24 mouse cellular contexts compared by ENCODE assay signal in the genomic region with DNA sequence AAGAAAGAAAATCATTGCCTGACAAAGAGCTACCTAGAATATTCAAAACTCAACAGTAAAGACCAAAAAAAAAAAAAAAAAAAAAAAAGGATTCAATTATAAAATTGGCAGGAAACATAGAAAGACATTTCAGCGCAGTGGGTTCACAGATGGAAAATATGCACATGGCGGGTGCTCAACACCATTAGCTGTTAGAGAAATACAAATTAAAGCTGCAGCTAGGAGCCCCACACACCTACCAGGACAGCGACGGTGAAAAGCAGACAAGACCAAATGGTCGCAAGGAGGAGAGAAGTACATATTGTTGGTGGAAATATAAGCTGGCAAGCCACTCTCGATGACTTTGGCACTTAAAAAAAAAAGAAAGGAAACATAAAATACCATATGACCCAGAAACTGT.
DNase-seq lines count a peak whose midpoint lies in the region; ATAC-seq lines count a peak whose summit lies in the region.
"Had no signal": no experiment of that assay in that cellular context is flagged by ENCODE, and none has a peak within 500 bp of the region (broad histone marks: within the 10 kb centered on the region; RNA-seq: fewer than 3 reads in every experiment).

No protein-coding gene starts in this region.

- no peak overlapping the region for H3K27ac ChIP-seq in forebrain, embryonic 14.5 days (ENCODE audit: low read depth, low read length)
- H3K27ac ChIP-seq in forebrain, embryonic 10.5 days: no peak overlapping the region
- H3K27ac ChIP-seq: embryonic facial prominence, embryonic 12.5 days; heart, embryonic 15.5 days; kidney, embryonic 15.5 days; liver, embryonic 15.5 days; lung, embryonic 15.5 days; midbrain, embryonic 10.5 days; midbrain, embryonic 15.5 days; neural tube, embryonic 15.5 days; stomach, embryonic 15.5 days had no signal

- H3K27me3 ChIP-seq in forebrain, embryonic 14.5 days (replicated peaks; ENCODE audit: control insufficient read depth, insufficient read depth, low read length): no peaks in the 10 kb centered on the region
- H3K27me3 ChIP-seq in forebrain, embryonic 10.5 days (ENCODE audit: poor library complexity, severe bottlenecking): no peaks in the 10 kb centered on the region
- H3K27me3 ChIP-seq: embryonic facial prominence, embryonic 12.5 days; heart, embryonic 15.5 days; kidney, embryonic 15.5 days; liver, embryonic 15.5 days; lung, embryonic 15.5 days; midbrain, embryonic 15.5 days; neural tube, embryonic 15.5 days; stomach, embryonic 15.5 days had no signal

- H3K4me1 ChIP-seq in forebrain, embryonic 14.5 days (ENCODE audit: control insufficient read depth, insufficient read depth, low read length): no peaks in the 10 kb centered on the region
- H3K4me1 ChIP-seq in forebrain, embryonic 10.5 days: no peaks in the 10 kb centered on the region; the same call in 1 of the 2 replicates
- H3K4me1 ChIP-seq: liver, embryonic 15.5 days; midbrain, embryonic 10.5 days; midbrain, embryonic 15.5 days; neural tube, embryonic 15.5 days; stomach, embryonic 15.5 days had no signal

- no peak overlapping the region for H3K4me3 ChIP-seq in forebrain, embryonic 14.5 days (ENCODE audit: low read depth, low read length)
- no peak overlapping the region for H3K4me3 ChIP-seq in forebrain, embryonic 10.5 days
- H3K4me3 ChIP-seq: embryonic facial prominence, embryonic 12.5 days; heart, embryonic 15.5 days; kidney, embryonic 15.5 days; liver, embryonic 15.5 days; lung, embryonic 15.5 days; midbrain, embryonic 10.5 days; midbrain, embryonic 15.5 days; neural tube, embryonic 15.5 days; stomach, embryonic 15.5 days had no signal

- no peaks in the 10 kb centered on the region for H3K36me3 ChIP-seq in forebrain, embryonic 14.5 days (ENCODE audit: control insufficient read depth, insufficient read depth, low read length)
- H3K36me3 ChIP-seq in forebrain, embryonic 10.5 days (replicated peaks): no peaks in the 10 kb centered on the region
- H3K36me3 ChIP-seq: embryonic facial prominence, embryonic 12.5 days; heart, embryonic 15.5 days; kidney, embryonic 15.5 days; liver, embryonic 15.5 days; lung, embryonic 15.5 days; midbrain, embryonic 10.5 days; midbrain, embryonic 15.5 days; neural tube, embryonic 15.5 days; stomach, embryonic 15.5 days had no signal

- ATAC-seq in forebrain, embryonic 14.5 days: no peak
- ATAC-seq: hindbrain, embryonic 16.5 days; midbrain, embryonic 15.5 days had no signal

- WGBS in forebrain, embryonic 14.5 days: 87% methylated on average over 6 of the region's 6 CpGs
- 94% methylated on average over 6 of the region's 6 CpGs for WGBS in forebrain, embryonic 10.5 days

- H3K9me3 ChIP-seq in forebrain, embryonic 14.5 days (replicated peaks; ENCODE audit: control insufficient read depth, low read length): no peaks in the 10 kb centered on the region
- no peaks in the 10 kb centered on the region for H3K9me3 ChIP-seq in forebrain, embryonic 10.5 days
- H3K9me3 ChIP-seq: embryonic facial prominence, embryonic 12.5 days; heart, embryonic 15.5 days; kidney, embryonic 15.5 days; liver, embryonic 15.5 days; lung, embryonic 15.5 days; midbrain, embryonic 10.5 days; midbrain, embryonic 15.5 days; neural tube, embryonic 15.5 days; stomach, embryonic 15.5 days had no signal

- no peak overlapping the region for H3K9ac ChIP-seq in forebrain, embryonic 14.5 days (ENCODE audit: low read length)
- H3K9ac ChIP-seq: embryonic facial prominence, embryonic 12.5 days; heart, embryonic 15.5 days; kidney, embryonic 15.5 days; liver, embryonic 15.5 days; lung, embryonic 15.5 days; midbrain, embryonic 15.5 days; neural tube, embryonic 15.5 days; stomach, embryonic 15.5 days had no signal

- H3K4me2 ChIP-seq in forebrain, embryonic 14.5 days (ENCODE audit: low read length): no peak overlapping the region
- H3K4me2 ChIP-seq: embryonic facial prominence, embryonic 12.5 days; heart, embryonic 15.5 days; kidney, embryonic 15.5 days; liver, embryonic 15.5 days; lung, embryonic 15.5 days; midbrain, embryonic 15.5 days; neural tube, embryonic 15.5 days; stomach, embryonic 15.5 days had no signal

- DNase-seq in forebrain, embryonic 14.5 days (ENCODE audit: low spot score): peak; percentile 41
- no peak for DNase-seq in forebrain, embryonic 10.5 days (ENCODE audit: extremely low spot score, low spot score)
- DNase-seq in layer of hippocampus, adult 11-12 months (ENCODE audit: low spot score): peak; percentile 21
- no peak for DNase-seq in layer of hippocampus, adult 9-10 months (ENCODE audit: low spot score)
- peak; percentile 28 to 40 for DNase-seq in layer of hippocampus, adult 8-10 months (ENCODE audit: low spot score in 2 of 2)
- no peak for DNase-seq in retina, postnatal 1 day
- DNase-seq: adrenal gland, postnatal 25 days; B cell, adult 2 months; cerebellum, postnatal 36 days; embryo, embryonic 11 days; gastrocnemius, postnatal 10 days; kidney, adult 18-20 months; kidney, postnatal 36 days; right cerebral cortex, postnatal 25 days had no signal

Comparison
In these comparisons a context has a peak if more than half of its experiments do, and no peak if none do; other contexts are left out.
1. DNase-seq: peak in forebrain, embryonic 14.5 days (single experiment), layer of hippocampus, adult 11-12 months (single experiment) and layer of hippocampus, adult 8-10 months (2 of 2); none in forebrain, embryonic 10.5 days (single experiment), layer of hippocampus, adult 9-10 months (single experiment) and retina, postnatal 1 day (single experiment).